Mouse (Mus musculus) liver, adult 2 months (tissue): ENCODE results near the gene Gm17662. TPM values are rescaled to one million over a fixed set of nuclear protein-coding genes. Genes with fewer than 3 reads are reported as not detected.

Experiments
- DNase-seq: peaks from one replicate; pipeline ENCODE4 v3.0.0-alpha.2; 2011; ENCODE audit warnings: low read depth, low spot score; ENCODE audit errors: extremely low read depth
- H3K27ac ChIP-seq: fragments of 200-500 bp; replicated peaks from 2 replicates; pipeline ENCODE4 v1.5.1; 2012; ENCODE audit warnings: low read depth, mild to moderate bottlenecking, control low read depth, inconsistent platforms, low read length; ENCODE audit not compliant: insufficient read depth
- H3K27me3 ChIP-seq: fragments of 200-500 bp; 2 replicates; pipeline ENCODE4 v1.6.1; 2012; ENCODE audit warnings: mild to moderate bottlenecking, moderate library complexity, low read length, inconsistent platforms; ENCODE audit not compliant: control insufficient read depth, insufficient read depth
- H3K36me3 ChIP-seq: fragments of 200-500 bp; 2 replicates; pipeline ENCODE4 v1.6.1; 2012; ENCODE audit warnings: low read length, inconsistent platforms; ENCODE audit not compliant: control insufficient read depth, insufficient read depth
- H3K4me1 ChIP-seq: fragments of 200-500 bp; 2 replicates; pipeline ENCODE4 v1.6.1; 2011; ENCODE audit warnings: low read length; ENCODE audit not compliant: control insufficient read depth, insufficient read depth
- H3K4me3 ChIP-seq: fragments of 200-500 bp; 2 replicates; pipeline ENCODE4 v1.5.1; 2011; ENCODE audit warnings: low read depth, mild to moderate bottlenecking, control low read depth, low read length, moderate library complexity; ENCODE audit not compliant: insufficient read depth
- H3K79me2 ChIP-seq: fragments of 200-500 bp; 2 replicates; pipeline ENCODE4 v1.6.1; 2012; ENCODE audit warnings: inconsistent platforms, mild to moderate bottlenecking, low read length, moderate library complexity; ENCODE audit not compliant: control insufficient read depth, insufficient read depth
- H3K9ac ChIP-seq: fragments of 200-500 bp; 2 replicates; pipeline ENCODE4 v1.6.1; 2012; ENCODE audit warnings: low read depth, mild to moderate bottlenecking, control low read depth, inconsistent platforms, low read length
- CTCF ChIP-seq: fragments of 200-500 bp; IDR thresholded peaks from 2 replicates; pipeline ENCODE4 v1.5.1; 2011; ENCODE audit warnings: low read depth, low read length, control low read depth
- POLR2A ChIP-seq: fragments of 200-500 bp; IDR thresholded peaks from 2 replicates; pipeline ENCODE4 v1.6.1; 2011; ENCODE audit warnings: low read length, control low read depth; ENCODE audit not compliant: insufficient read depth; ENCODE audit errors: extremely low read depth
- WGBS: fragments of 180-500 bp; shearing (Covaris S2); methylation state at CpG from one replicate; pipeline ENCODE4 v1.1.7; 2018; 5-methylcytosine and 5-hydroxymethylcytosine counted together
- polyA plus RNA-seq: library from polyadenylated mRNA; depleted of rRNA; stranded (reverse); fragments of >200 nt; gene quantifications from 2 replicates; pipeline ENCODE4 v1.2.3, GENCODE M21; 2012
- total RNA-seq: library from RNA; depleted of rRNA; stranded (reverse); fragments of >200 nt; gene quantifications from 2 replicates; pipeline ENCODE4 v1.2.3, GENCODE M21; 2014

The Gm17662 gene
- total and polyA plus RNA-seq, 2 experiments = not detected

- Histone ChIP-seq H3K4me1 (peaks cover 52% of the 10 kb centered on the region), H3K9ac (peak overlapping the region; percentile 1; the same call in 1 of the 2 replicates), H3K79me2 (peaks cover 5% of the 10 kb centered on the region; the same call in 1 of the 2 replicates), H3K27me3 (no peaks in the 10 kb centered on the region), H3K27ac (peak overlapping the region; percentile 91), H3K36me3 (peaks cover 43% of the 10 kb centered on the region), H3K4me3 (no peak overlapping the region)
- TF ChIP-seq POLR2A = no peak
- no peak for TF ChIP-seq CTCF
- DNase-seq = no peak
- 61% methylated on average over 4 of the region's 4 CpGs for WGBS
These were observed 37.2 kb upstream of the Gm17662 start for GRCm38 (mm10) chr4:104819891-104820290.

- peaks cover 65% of the 10 kb centered on the region for H3K36me3 ChIP-seq
- H3K27me3 ChIP-seq = no peaks in the 10 kb centered on the region
- peaks cover 41% of the 10 kb centered on the region for H3K4me1 ChIP-seq
- TF ChIP-seq CTCF (no peak), POLR2A (no peak)
- H3K9ac ChIP-seq = peak overlapping the region; percentile 74
- no peak overlapping the region for H3K4me3 ChIP-seq
- H3K79me2 ChIP-seq = peaks cover 5% of the 10 kb centered on the region; the same call in 1 of the 2 replicates
- DNase-seq = peak; percentile 98
- H3K27ac ChIP-seq = peak overlapping the region; percentile 100
- 18% methylated on average over 4 of the region's 4 CpGs for WGBS
These were observed 33.5 kb upstream of the Gm17662 start for GRCm38 (mm10) chr4:104823597-104824101.

GRCm38 (mm10) chr4:104824381-104825077 lies 32.6 kb upstream of the Gm17662 start:
- WGBS = 18% methylated on average over 7 of the region's 7 CpGs
- DNase-seq = peak; percentile 99

GRCm38 (mm10) chr4:104828939-104829338 lies 28.2 kb upstream of the Gm17662 start:
- H3K9ac ChIP-seq = no peak overlapping the region
- no peak for DNase-seq
- no peak overlapping the region for H3K4me3 ChIP-seq
- peak overlapping the region; percentile 12; the same call in 1 of the 2 replicates for H3K27ac ChIP-seq
- TF ChIP-seq CTCF = no peak
- TF ChIP-seq POLR2A = no peak
- WGBS = 57% methylated on average over 5 of the region's 5 CpGs
- peaks cover 72% of the 10 kb centered on the region for H3K36me3 ChIP-seq
- H3K79me2 ChIP-seq = no peaks in the 10 kb centered on the region
- H3K27me3 ChIP-seq = no peaks in the 10 kb centered on the region
- H3K4me1 ChIP-seq = peaks cover 5% of the 10 kb centered on the region

More at GRCm38 (mm10) chr4:104824381-104825077, 32.6 kb upstream of the Gm17662 start:
- peak overlapping the region; percentile 56; the same call in 1 of the 2 replicates for H3K9ac ChIP-seq
- H3K79me2 ChIP-seq = peaks cover 5% of the 10 kb centered on the region; the same call in 1 of the 2 replicates
- no peaks in the 10 kb centered on the region for H3K27me3 ChIP-seq
- peaks cover 33% of the 10 kb centered on the region for H3K4me1 ChIP-seq
- TF ChIP-seq CTCF (no peak), POLR2A (no peak)
- peaks cover 72% of the 10 kb centered on the region for H3K36me3 ChIP-seq
- peak overlapping the region; percentile 86 for H3K27ac ChIP-seq
- H3K4me3 ChIP-seq = no peak overlapping the region

- Histone ChIP-seq H3K27me3 (no peaks in the 10 kb centered on the region), H3K4me1 (peaks cover 13% of the 10 kb centered on the region), H3K79me2 (no peaks in the 10 kb centered on the region), H3K9ac (no peak overlapping the region), H3K36me3 (peaks cover 64% of the 10 kb centered on the region), H3K4me3 (no peak overlapping the region), H3K27ac (no peak overlapping the region)
- DNase-seq = peak; percentile 59
- no peak for TF ChIP-seq CTCF
- no peak for TF ChIP-seq POLR2A
- 63% methylated on average over 5 of the region's 5 CpGs for WGBS
These were observed 22.0 kb upstream of the Gm17662 start for GRCm38 (mm10) chr4:104835096-104835495.

- H3K27ac ChIP-seq = peak overlapping the region; percentile 100
- no peak for TF ChIP-seq CTCF
- no peak for TF ChIP-seq POLR2A
- peak; percentile 100 for DNase-seq
- H3K27me3 ChIP-seq = no peaks in the 10 kb centered on the region
- H3K9ac ChIP-seq = peak overlapping the region; percentile 84
- H3K4me1 ChIP-seq = peaks cover 32% of the 10 kb centered on the region
- H3K79me2 ChIP-seq = no peaks in the 10 kb centered on the region
- no peak overlapping the region for H3K4me3 ChIP-seq
- WGBS = 21% methylated on average over 2 of the region's 2 CpGs
- peaks cover 68% of the 10 kb centered on the region for H3K36me3 ChIP-seq
These were observed 18.8 kb upstream of the Gm17662 start for GRCm38 (mm10) chr4:104838342-104838741.
